Mouse (Mus musculus): ENCODE results near the gene Sectm1a.
"Not testable (repeated sequence)": the region's sequence is repeated elsewhere in the genome, so short reads cannot be mapped to it uniquely, and the experiment has no call there.

- not testable (repeated sequence) for TF ChIP-seq CTCF (IDR thresholded peaks at IDR 0.05; ENCODE audit: borderline replicate concordance, extremely low read depth, insufficient read depth, insufficient read length); POLR2A (IDR thresholded peaks at IDR 0.05; ENCODE audit: borderline replicate concordance, extremely low read depth, insufficient read depth, insufficient read length, poor library complexity, severe bottlenecking)
These were observed 38.0 kb downstream of the Sectm1a start for GRCm38 (mm10) chr11:121043025-121043424.

All from brain, embryonic 14.5 days (tissue).